Mouse (Mus musculus) ES-Bruce4 (cell line): ENCODE measurements at regions not wholly inside any gene's neighbourhood (a gene's known extent, or its start where the extent isn't known, plus 50 kb on each side); places are given as distances from the start of the nearest gene placed in this dataset.

Experiments used
- H3K27ac ChIP-seq: 2 replicates; pipeline ENCODE4 v1.5.1; 2012; ENCODE audit warnings: low read length, inconsistent platforms; ENCODE audit not compliant: insufficient read depth
- H3K27me3 ChIP-seq: 2 replicates; pipeline ENCODE4 v1.6.1; 2012; ENCODE audit warnings: mild to moderate bottlenecking, low read length, inconsistent platforms; ENCODE audit not compliant: control insufficient read depth, poor library complexity, insufficient read depth, severe bottlenecking
- H3K36me3 ChIP-seq: 2 replicates; pipeline ENCODE4 v1.6.1; 2012; ENCODE audit warnings: inconsistent platforms, mild to moderate bottlenecking, low read length, moderate library complexity; ENCODE audit not compliant: control insufficient read depth, poor library complexity, insufficient read depth, severe bottlenecking
- H3K4me1 ChIP-seq: one replicate; pipeline ENCODE4 v1.8.1; 2011; ENCODE audit warnings: low read length; ENCODE audit not compliant: control insufficient read depth, insufficient read depth
- H3K4me3 ChIP-seq: 2 replicates; pipeline ENCODE4 v1.5.1; 2011; ENCODE audit warnings: low read depth, mild to moderate bottlenecking, low read length
- H3K9ac ChIP-seq: 2 replicates; pipeline ENCODE4 v1.6.1; 2012; ENCODE audit warnings: low read depth, mild to moderate bottlenecking, inconsistent platforms; ENCODE audit not compliant: poor library complexity, severe bottlenecking
- H3K9me3 ChIP-seq: replicated peaks from 2 replicates; pipeline ENCODE4 v1.6.1; 2012; ENCODE audit warnings: mild to moderate bottlenecking, low read length, inconsistent platforms; ENCODE audit not compliant: control insufficient read depth, poor library complexity, insufficient read depth, severe bottlenecking
- CTCF ChIP-seq: IDR thresholded peaks from one replicate; pipeline ENCODE4 v1.8.1; 2011; ENCODE audit warnings: low read depth, low read length
- EP300 ChIP-seq: IDR thresholded peaks from 2 replicates; pipeline ENCODE4 v1.6.1; 2011; ENCODE audit warnings: low read depth, low read length; ENCODE audit not compliant: insufficient read depth
- POLR2A ChIP-seq: IDR thresholded peaks from one replicate; pipeline ENCODE4 v1.8.1; 2011; ENCODE audit warnings: low read length; ENCODE audit not compliant: insufficient read depth

- no peaks in the 10 kb centered on the region for H3K4me1 ChIP-seq
- H3K9me3 ChIP-seq = no peaks in the 10 kb centered on the region
- no peaks in the 10 kb centered on the region for H3K27me3 ChIP-seq
- H3K36me3 ChIP-seq = no peaks in the 10 kb centered on the region
- TF ChIP-seq CTCF (no peak), POLR2A (no peak), EP300 (no peak)
- H3K4me3 ChIP-seq = no peak overlapping the region
- H3K27ac ChIP-seq = no peak overlapping the region
- no peak overlapping the region for H3K9ac ChIP-seq
Observed at GRCm38 (mm10) chr13:107944831-107945230, 99.4 kb upstream of the Smim15 start.

- Histone ChIP-seq H3K4me1 (no peaks in the 10 kb centered on the region), H3K9ac (no peak overlapping the region), H3K27me3 (no peaks in the 10 kb centered on the region), H3K4me3 (no peak overlapping the region), H3K36me3 (no peaks in the 10 kb centered on the region), H3K9me3 (no peaks in the 10 kb centered on the region), H3K27ac (no peak overlapping the region)
- TF ChIP-seq POLR2A = no peak
- TF ChIP-seq CTCF = no peak
- no peak for TF ChIP-seq EP300
Observed at GRCm38 (mm10) chr13:107942979-107943378, 101.3 kb upstream of the Smim15 start.

GRCm38 (mm10) chr13:107942297-107942962, 101.8 kb upstream of the Smim15 start:
- no peaks in the 10 kb centered on the region for H3K36me3 ChIP-seq
- no peak overlapping the region for H3K9ac ChIP-seq
- TF ChIP-seq EP300 = no peak
- TF ChIP-seq POLR2A = no peak
- no peak for TF ChIP-seq CTCF
- no peak overlapping the region for H3K27ac ChIP-seq
- H3K27me3 ChIP-seq = no peaks in the 10 kb centered on the region
- H3K4me1 ChIP-seq = no peaks in the 10 kb centered on the region
- no peaks in the 10 kb centered on the region for H3K9me3 ChIP-seq
- no peak overlapping the region for H3K4me3 ChIP-seq

- TF ChIP-seq CTCF (no peak), EP300 (no peak), POLR2A (no peak)
- no peaks in the 10 kb centered on the region for H3K36me3 ChIP-seq
- H3K4me3 ChIP-seq = no peak overlapping the region
- H3K4me1 ChIP-seq = no peaks in the 10 kb centered on the region
- no peaks in the 10 kb centered on the region for H3K9me3 ChIP-seq
- 0 out of 2 replicates have a peak, but pooled peaks cover 1% of the 10 kb centered on the region for H3K27me3 ChIP-seq
- H3K9ac ChIP-seq = no peak overlapping the region
- H3K27ac ChIP-seq = no peak overlapping the region
Observed at GRCm38 (mm10) chr13:107939916-107940646, 104.2 kb upstream of the Smim15 start.

DNA sequence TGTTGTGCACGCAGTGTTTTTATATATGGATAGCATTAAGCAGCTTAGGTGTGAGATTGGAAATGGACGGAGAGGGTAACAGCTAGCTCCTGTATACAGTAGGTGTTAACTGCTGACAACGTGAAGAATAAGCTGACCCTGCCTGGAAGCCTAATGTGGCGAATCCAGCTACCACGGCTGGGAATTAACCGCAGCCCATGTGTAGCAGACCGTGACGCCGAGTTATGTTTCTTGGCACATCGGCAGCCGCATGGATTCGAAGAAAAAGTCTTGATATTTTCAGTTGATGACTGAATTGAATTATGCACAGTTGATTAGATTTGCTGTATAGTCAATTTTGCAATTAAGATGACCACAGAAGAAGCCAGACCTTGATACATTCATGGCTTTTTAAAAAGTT, 108.6 kb upstream of the Smim15 start:
- no peak overlapping the region for H3K4me3 ChIP-seq
- 0 out of 2 replicates have a peak, but pooled peaks cover 1% of the 10 kb centered on the region for H3K27me3 ChIP-seq
- H3K9ac ChIP-seq = no peak overlapping the region
- no peaks in the 10 kb centered on the region for H3K4me1 ChIP-seq
- H3K27ac ChIP-seq = no peak overlapping the region
- TF ChIP-seq EP300 (no peak), POLR2A (no peak), CTCF (no peak)
- no peaks in the 10 kb centered on the region for H3K36me3 ChIP-seq
- H3K9me3 ChIP-seq = no peaks in the 10 kb centered on the region

- Histone ChIP-seq H3K36me3 (no peaks in the 10 kb centered on the region), H3K9me3 (no peaks in the 10 kb centered on the region), H3K9ac (no peak overlapping the region), H3K27me3 (0 out of 2 replicates have a peak, but pooled peaks cover 1% of the 10 kb centered on the region), H3K27ac (no peak overlapping the region), H3K4me3 (peak overlapping the region; percentile 6), H3K4me1 (no peaks in the 10 kb centered on the region)
- TF ChIP-seq CTCF = no peak
- TF ChIP-seq EP300 = no peak
- TF ChIP-seq POLR2A = no peak
Observed at GRCm38 (mm10) chr13:107934691-107935090, 109.6 kb upstream of the Smim15 start.
